Mouse (Mus musculus) WW6 (cell line): ENCODE results near the gene Rbm28.

Experiments used
- DNase-seq: peaks from one replicate; pipeline ENCODE4 v3.0.0-alpha.2; 2013; ENCODE audit warnings: low read depth, low spot score

Rbm28 gene

GRCm38 (mm10) chr6:29143608-29144007, 21.2 kb downstream of the Rbm28 start:
- no peak for DNase-seq

- DNase-seq, result no peak
Observed at GRCm38 (mm10) chr6:29137441-29137840, 27.4 kb downstream of the Rbm28 start.

GRCm38 (mm10) chr6:29133100-29133499, 31.7 kb downstream of the Rbm28 start:
- no peak for DNase-seq

- DNase-seq, result no peak
Observed at GRCm38 (mm10) chr6:29126878-29127426, 37.9 kb downstream of the Rbm28 start.

- no peak for DNase-seq
Observed at GRCm38 (mm10) chr6:29119990-29120389, 44.8 kb downstream of the Rbm28 start.

GRCm38 (mm10) chr6:29118963-29119362, 45.8 kb downstream of the Rbm28 start:
- no peak for DNase-seq

GRCm38 (mm10) chr6:29118231-29118630, 46.6 kb downstream of the Rbm28 start:
- DNase-seq, result no peak

- no peak for DNase-seq
Observed at GRCm38 (mm10) chr6:29117417-29118104, 47.2 kb downstream of the Rbm28 start.

- no peak for DNase-seq
Observed at GRCm38 (mm10) chr6:29115756-29116155, 49.0 kb downstream of the Rbm28 start.

GRCm38 (mm10) chr6:29111501-29111900, 53.3 kb downstream of the Rbm28 start:
- no peak for DNase-seq

GRCm38 (mm10) chr6:29108376-29108775, 56.4 kb downstream of the Rbm28 start:
- no peak for DNase-seq

- no peak for DNase-seq
Observed at GRCm38 (mm10) chr6:29101248-29101864, 63.5 kb downstream of the Rbm28 start.

GRCm38 (mm10) chr6:29100423-29100822, 64.4 kb downstream of the Rbm28 start:
- no peak for DNase-seq

- no peak for DNase-seq
Observed at GRCm38 (mm10) chr6:29099536-29100170, 65.2 kb downstream of the Rbm28 start.

GRCm38 (mm10) chr6:29092904-29093303, 71.9 kb downstream of the Rbm28 start:
- no peak for DNase-seq

- no peak for DNase-seq
Observed at GRCm38 (mm10) chr6:29092234-29092633, 72.6 kb downstream of the Rbm28 start.

- no peak for DNase-seq
Observed at GRCm38 (mm10) chr6:29087921-29088709, 76.7 kb downstream of the Rbm28 start.

GRCm38 (mm10) chr6:29084401-29084800, 80.4 kb downstream of the Rbm28 start:
- no peak for DNase-seq

- DNase-seq, result no peak
Observed at GRCm38 (mm10) chr6:29082776-29083354, 81.9 kb downstream of the Rbm28 start.

- no peak for DNase-seq
Observed at GRCm38 (mm10) chr6:29081826-29082363, 82.9 kb downstream of the Rbm28 start.

GRCm38 (mm10) chr6:29079291-29079690, 85.5 kb downstream of the Rbm28 start:
- no peak for DNase-seq
